Mouse (Mus musculus) forebrain, postnatal 0 days (tissue): ENCODE results near the gene Eya2. TPM values are rescaled to one million over a fixed set of nuclear protein-coding genes. Genes with fewer than 3 reads are reported as not detected.

Source experiments
- ATAC-seq: fragments of 200-750 bp; cut with Nextera tagmentation; 2 replicates; pipeline ENCODE4 v1.8.0; 2017; ENCODE audit warnings: mild to moderate bottlenecking, moderate library complexity
- DNase-seq: peaks from one replicate; pipeline ENCODE4 v3.0.0-alpha.2; 2015
- H3K27ac ChIP-seq: fragments of 300-500 bp; sonication (generic); 2 replicates; pipeline ENCODE4 v1.5.1; 2014; ENCODE audit warnings: low read depth, mild to moderate bottlenecking, antibody characterized with exemption, low read length, moderate library complexity, mixed read lengths
- H3K27me3 ChIP-seq: fragments of 300-500 bp; sonication (generic); 2 replicates; pipeline ENCODE4 v1.6.1; 2014; ENCODE audit warnings: mild to moderate bottlenecking, low read length, mixed read lengths; ENCODE audit not compliant: insufficient read depth
- H3K36me3 ChIP-seq: fragments of 300-500 bp; sonication (generic); 2 replicates; pipeline ENCODE4 v1.6.1; 2014; ENCODE audit warnings: mild to moderate bottlenecking, moderate library complexity; ENCODE audit not compliant: insufficient read depth
- H3K4me1 ChIP-seq: fragments of 300-500 bp; sonication (generic); 2 replicates; pipeline ENCODE4 v1.6.1; 2014; ENCODE audit warnings: antibody characterized with exemption; ENCODE audit not compliant: insufficient read depth
- H3K4me2 ChIP-seq: fragments of 300-500 bp; sonication (generic); 2 replicates; pipeline ENCODE4 v1.6.1; 2014; ENCODE audit warnings: low read depth, mild to moderate bottlenecking, moderate library complexity
- H3K4me3 ChIP-seq: fragments of 300-500 bp; sonication (generic); 2 replicates; pipeline ENCODE4 v1.5.1; 2014; ENCODE audit warnings: low read depth, low read length, mixed read lengths
- H3K9ac ChIP-seq: fragments of 300-500 bp; sonication (generic); 2 replicates; pipeline ENCODE4 v1.6.1; 2014; ENCODE audit warnings: mild to moderate bottlenecking
- H3K9me3 ChIP-seq: fragments of 300-500 bp; sonication (generic); 2 replicates; pipeline ENCODE4 v1.6.1; 2016; ENCODE audit warnings: low read length
- CTCF ChIP-seq: sonication (generic); IDR thresholded peaks from 2 replicates; pipeline ENCODE4 v1.5.1; 2016; ENCODE audit warnings: antibody characterized with exemption, control low read depth, low read depth
- WGBS: fragments of 180-500 bp; shearing (Covaris S2); extraction: QIAGEN DNeasy Blood & Tissue Kit; methylation state at CpG from one replicate; pipeline ENCODE4 v1.1.7; 2014; 5-methylcytosine and 5-hydroxymethylcytosine counted together
- polyA plus RNA-seq: library from polyadenylated mRNA; unstranded; fragments of >200 nt; fragmentation: Nextera tagmentation; extraction: Ambion mirVana; gene quantifications from 2 replicates; pipeline ENCODE4 v1.2.1, GENCODE M21; 2015
- total RNA-seq: library from RNA; depleted of rRNA; stranded (reverse); fragments of >200 nt; gene quantifications from 2 replicates; pipeline ENCODE4 v1.2.3, GENCODE M21; 2014; rRNA removed

Gene Eya2
- total and polyA plus RNA-seq, 2 experiments from 2014 or later, result 7.4 to 11.3 TPM

DNA sequence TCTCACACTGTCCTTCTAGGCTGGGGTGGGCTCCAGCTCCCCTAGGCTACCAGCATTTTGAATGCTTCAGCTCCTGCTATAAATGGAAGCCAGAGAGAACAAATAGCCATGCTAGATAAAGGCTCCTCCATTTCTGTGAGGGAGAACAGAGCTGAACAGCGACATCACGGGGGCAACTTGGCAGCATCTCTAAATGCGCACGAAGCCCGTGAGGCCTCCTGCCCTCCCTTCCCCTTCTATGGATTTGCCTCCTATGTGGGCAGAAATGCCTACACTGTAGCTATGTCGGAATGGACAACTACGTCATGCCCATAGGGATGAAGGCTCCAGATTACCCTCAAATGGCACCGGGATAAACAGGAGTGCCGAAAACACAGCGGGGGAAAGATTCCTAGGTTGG lies 222.6 kb downstream of the Eya2 start:
- 72% methylated on average over 10 of the region's 10 CpGs for WGBS
- H3K27ac ChIP-seq, result peak overlapping the region; percentile 29; the same call in 1 of the 2 replicates
- peaks cover 41% of the 10 kb centered on the region for H3K36me3 ChIP-seq
- no peak overlapping the region for H3K9ac ChIP-seq
- no peaks in the 10 kb centered on the region for H3K4me1 ChIP-seq
- no peaks in the 10 kb centered on the region for H3K27me3 ChIP-seq
- TF ChIP-seq CTCF, result no peak
- no peak overlapping the region for H3K4me3 ChIP-seq
- ATAC-seq, result no peak
- DNase-seq, result no peak
- no peaks in the 10 kb centered on the region for H3K9me3 ChIP-seq
- no peak overlapping the region for H3K4me2 ChIP-seq

DNA sequence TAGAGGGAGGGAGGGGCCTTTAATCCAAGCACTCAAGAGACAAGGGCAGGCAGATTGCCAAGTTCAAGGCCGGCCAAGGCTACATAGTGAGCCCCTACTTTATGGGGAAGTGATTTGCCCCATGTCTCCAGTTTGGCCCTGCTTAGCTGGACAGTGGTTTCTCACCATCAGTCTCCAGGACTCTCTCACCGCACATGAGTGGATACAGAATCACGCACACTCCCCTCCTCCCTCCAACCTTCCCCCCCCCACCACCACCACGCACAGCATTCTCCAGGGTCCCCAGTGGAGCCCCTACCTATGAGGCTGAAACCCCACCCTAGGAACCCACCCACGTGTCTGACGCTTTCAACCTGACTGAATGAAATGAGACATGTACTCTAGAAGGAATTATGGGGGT lies 223.7 kb downstream of the Eya2 start:
- H3K27me3 ChIP-seq, result no peaks in the 10 kb centered on the region

DNA sequence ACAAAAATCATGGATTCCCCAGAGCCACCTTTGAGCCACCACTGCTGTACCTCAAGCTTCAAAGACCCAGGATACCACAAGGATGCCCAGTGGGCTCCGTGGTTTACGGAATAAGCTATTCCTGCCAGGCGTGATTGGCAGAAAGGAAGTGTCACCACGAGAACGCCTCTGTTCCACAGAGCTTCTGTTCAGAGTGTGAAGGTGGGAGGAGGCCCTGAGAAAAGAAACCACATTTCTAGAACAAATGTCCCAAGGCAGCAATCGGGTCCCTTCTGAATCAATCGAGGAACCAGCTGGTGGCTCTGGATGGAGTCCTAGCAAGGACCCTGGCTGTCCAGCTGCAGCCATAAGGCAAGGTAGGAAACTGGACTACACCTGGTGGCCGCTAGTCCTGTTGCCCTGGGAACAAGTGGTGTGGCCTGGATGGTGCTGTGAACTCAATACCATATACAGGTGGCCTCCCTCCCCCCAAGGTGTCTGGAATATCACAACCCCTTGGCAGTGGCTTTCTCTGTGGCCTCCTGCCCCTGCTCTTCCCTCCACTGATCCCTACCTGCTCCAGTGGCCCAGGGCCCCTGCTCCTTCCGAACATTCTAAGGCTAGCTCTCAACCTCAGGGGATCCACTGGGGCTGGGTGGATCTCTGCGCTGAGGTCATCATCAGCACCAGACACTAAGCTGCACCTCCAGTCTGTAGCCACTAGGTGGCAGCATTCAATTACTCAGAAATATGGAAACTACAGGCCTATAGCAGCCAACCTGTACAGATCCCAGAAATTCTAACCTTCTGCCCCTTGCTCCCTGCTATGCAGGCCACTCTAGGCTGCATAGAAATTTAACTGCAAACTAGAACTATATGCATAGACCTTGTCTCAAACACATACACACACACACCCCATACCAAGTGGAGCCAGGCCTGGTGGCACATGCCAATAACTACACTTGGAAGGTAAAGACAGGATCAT lies 224.4 kb downstream of the Eya2 start:
- ATAC-seq (peak; percentile 82), DNase-seq (peak; percentile 90)
- TF ChIP-seq CTCF, result peak; percentile 92
- no peaks in the 10 kb centered on the region for H3K9me3 ChIP-seq
- 71% methylated on average over 10 of the region's 10 CpGs for WGBS
- H3K27ac ChIP-seq, result peak overlapping the region; percentile 15; the same call in 1 of the 2 replicates
- H3K4me3 ChIP-seq, result no peak overlapping the region
- H3K36me3 ChIP-seq, result peaks cover 38% of the 10 kb centered on the region
- no peaks in the 10 kb centered on the region for H3K4me1 ChIP-seq
- no peaks in the 10 kb centered on the region for H3K27me3 ChIP-seq
- H3K4me2 ChIP-seq, result no peak overlapping the region
- no peak overlapping the region for H3K9ac ChIP-seq

More for the DNA sequence above, 223.7 kb downstream of the Eya2 start:
- no peaks in the 10 kb centered on the region for H3K4me1 ChIP-seq
- ATAC-seq (no peak), DNase-seq (no peak)
- H3K27ac ChIP-seq, result no peak overlapping the region
- no peak overlapping the region for H3K4me2 ChIP-seq
- H3K4me3 ChIP-seq, result no peak overlapping the region
- no peaks in the 10 kb centered on the region for H3K9me3 ChIP-seq
- H3K9ac ChIP-seq, result no peak overlapping the region
- 83% methylated on average over 6 of the region's 6 CpGs for WGBS
- peaks cover 38% of the 10 kb centered on the region for H3K36me3 ChIP-seq
- no peak for TF ChIP-seq CTCF

DNA sequence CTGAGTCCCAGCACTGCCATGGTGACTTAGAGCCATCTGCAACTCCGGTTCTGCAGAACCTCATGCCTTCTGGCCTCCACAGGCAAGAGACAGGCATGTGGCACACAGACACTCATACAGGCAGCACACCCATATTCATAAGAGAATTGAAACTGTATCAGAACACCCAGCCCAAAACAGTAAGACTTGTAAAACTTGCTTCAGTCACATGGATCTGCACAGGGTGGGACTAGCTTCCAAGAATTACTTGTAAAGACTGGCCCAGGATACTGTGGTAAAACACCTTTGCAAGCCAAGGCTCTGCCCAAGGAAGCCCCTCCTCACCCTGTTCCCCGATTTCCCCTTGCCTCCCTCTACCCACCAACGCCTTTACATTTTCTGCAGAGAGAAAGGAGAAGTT lies 225.2 kb downstream of the Eya2 start:
- TF ChIP-seq CTCF, result no peak
- H3K4me3 ChIP-seq, result no peak overlapping the region
- H3K4me1 ChIP-seq, result no peaks in the 10 kb centered on the region
- no peaks in the 10 kb centered on the region for H3K27me3 ChIP-seq
- no peak overlapping the region for H3K27ac ChIP-seq
- 80% methylated on average over 3 of the region's 3 CpGs for WGBS
- no peak for DNase-seq
- no peak overlapping the region for H3K9ac ChIP-seq
- no peaks in the 10 kb centered on the region for H3K9me3 ChIP-seq
- no peak overlapping the region for H3K4me2 ChIP-seq
- peaks cover 40% of the 10 kb centered on the region for H3K36me3 ChIP-seq
- peak; percentile 2; the same call in 1 of the 2 replicates for ATAC-seq

DNA sequence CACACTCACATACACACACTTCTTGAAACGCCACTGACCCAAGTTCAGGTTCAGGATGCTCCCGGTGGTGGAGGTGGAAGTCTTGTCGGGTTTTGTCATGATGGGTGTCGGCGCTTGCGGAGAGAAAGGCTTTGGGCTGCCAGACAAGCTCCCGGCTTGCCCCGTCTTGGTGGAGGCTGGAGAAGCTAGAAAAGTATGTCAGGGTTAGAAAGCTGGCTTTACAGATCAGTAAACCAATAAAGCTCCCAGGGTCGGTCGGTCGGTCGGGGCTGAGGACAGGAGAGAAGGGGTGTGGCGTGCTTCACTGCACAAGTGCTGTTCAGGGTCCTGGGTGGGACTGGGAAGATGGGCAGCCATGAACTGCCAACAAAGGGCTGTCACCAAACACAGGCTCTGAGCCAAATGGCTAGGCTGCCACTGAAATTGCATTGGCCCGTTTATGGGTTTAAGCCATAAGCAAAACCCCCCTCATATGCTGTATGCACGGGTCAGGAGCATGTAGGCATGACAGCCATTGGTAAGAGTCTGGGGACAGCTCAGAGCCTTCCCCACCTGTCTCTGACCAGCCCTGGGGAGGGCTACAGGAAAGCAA lies 225.8 kb downstream of the Eya2 start:
- H3K4me3 ChIP-seq, result no peak overlapping the region
- H3K9me3 ChIP-seq, result no peaks in the 10 kb centered on the region
- no peak for TF ChIP-seq CTCF
- H3K4me2 ChIP-seq, result no peak overlapping the region
- H3K4me1 ChIP-seq, result no peaks in the 10 kb centered on the region
- no peak overlapping the region for H3K27ac ChIP-seq
- DNase-seq, result no peak
- peaks cover 45% of the 10 kb centered on the region for H3K36me3 ChIP-seq
- H3K9ac ChIP-seq, result no peak overlapping the region
- no peak for ATAC-seq
- H3K27me3 ChIP-seq, result no peaks in the 10 kb centered on the region
- WGBS, result 80% methylated on average over 15 of the region's 15 CpGs

Other genes with a start within 250 kb of the Eya2 start
- gene Zfp663, start 226.3 kb upstream of the Eya2 start, total RNA-seq, result 3.2 and 14.4 TPM in 2 replicates
- 2.1 and 3.3 TPM in 2 replicates for gene Zfp663, start 226.3 kb upstream of the Eya2 start, polyA plus RNA-seq
- gene Zfp334, start 206.8 kb upstream of the Eya2 start, total RNA-seq, result 16.7 and 22.4 TPM in 2 replicates
- 2.8 and 4.6 TPM in 2 replicates for gene Zfp334, start 206.8 kb upstream of the Eya2 start, polyA plus RNA-seq
- gene Ocstamp, start 194.6 kb upstream of the Eya2 start, total RNA-seq, result not detected in 2 replicates
- gene Ocstamp, start 194.6 kb upstream of the Eya2 start, polyA plus RNA-seq, result not detected in 2 replicates
- 12.7 and 24.3 TPM in 2 replicates for gene Slc13a3, start 121.8 kb upstream of the Eya2 start, total RNA-seq
- gene Slc13a3, start 121.8 kb upstream of the Eya2 start, polyA plus RNA-seq, result 14.4 and 18.0 TPM in 2 replicates
- gene Trp53rka, start 101.7 kb upstream of the Eya2 start, total RNA-seq, result 44.0 and 54.6 TPM in 2 replicates
- 31.8 and 36.8 TPM in 2 replicates for gene Trp53rka, start 101.7 kb upstream of the Eya2 start, polyA plus RNA-seq
- gene Slc2a10, start 91.2 kb upstream of the Eya2 start, total RNA-seq, result 0.62 and 2.1 TPM in 2 replicates
- gene Slc2a10, start 91.2 kb upstream of the Eya2 start, polyA plus RNA-seq, result 0.84 and 2.1 TPM in 2 replicates